ENCODE assay signal across 12 mouse cellular contexts in genomic region chr12:16185976-16186515, GRCm38 (mm10).
DNase-seq lines count a peak whose midpoint lies in the region; ATAC-seq and TF ChIP-seq lines count a peak whose summit lies in the region.
"Had no signal": no experiment of that assay in that cellular context is flagged by ENCODE, and none has a peak within 500 bp of the region (broad histone marks: within the 10 kb centered on the region; RNA-seq: fewer than 3 reads in every experiment).

No protein-coding gene starts in this region.

- H3K4me2 ChIP-seq in limb, embryonic 14.5 days (replicated peaks; ENCODE audit: low read depth, low read length, severe bottlenecking) = peak overlapping the region; percentile 2; the same call in 1 of the 2 replicates
- H3K4me2 ChIP-seq: forebrain, embryonic 13.5 days had no signal

- H3K9me3 ChIP-seq in limb, embryonic 14.5 days (ENCODE audit: control insufficient read depth, low read length) = no peaks in the 10 kb centered on the region
- H3K9me3 ChIP-seq: forebrain, embryonic 13.5 days had no signal

- no peak overlapping the region for H3K4me3 ChIP-seq in limb, embryonic 14.5 days (replicated peaks; ENCODE audit: low read length)
- H3K4me3 ChIP-seq: forebrain, embryonic 13.5 days had no signal

- DNase-seq in heart, adult 9 months (ENCODE audit: low spot score in 2 of 2) = peak; percentile 44 to 47
- no peak for DNase-seq in heart, adult 8-10 months (ENCODE audit: low spot score)
- peak; percentile 16 for DNase-seq in thymus, postnatal 25 days
- DNase-seq in thymus, postnatal 0 days (ENCODE audit: low spot score) = no peak
- DNase-seq in limb, embryonic 14.5 days (ENCODE audit: low spot score) = no peak
- DNase-seq in left cerebral cortex, adult 8-10 months (ENCODE audit: low spot score in 2 of 2) = no peak
- DNase-seq in gastrocnemius, postnatal 36 days = no peak
- DNase-seq: cerebellum, adult 8-10 months; kidney, adult 8-10 months; left cerebral cortex, postnatal 4 days had no signal

- ATAC-seq in limb, embryonic 14.5 days (ENCODE audit: low FRiP score, low read depth) = no peak
- ATAC-seq in monocyte, adult 5-6 weeks (replicated peaks; ENCODE audit: insufficient number of reproducible peaks, low FRiP score, low TSS enrichment, poor library complexity, severe bottlenecking) = no peak
- ATAC-seq: forebrain, embryonic 13.5 days had no signal

- no peaks in the 10 kb centered on the region for H3K27me3 ChIP-seq in limb, embryonic 14.5 days (ENCODE audit: control insufficient read depth, insufficient read depth, low read length)
- H3K27me3 ChIP-seq: forebrain, embryonic 13.5 days had no signal

- H3K9ac ChIP-seq in limb, embryonic 14.5 days (ENCODE audit: low read depth, low read length, severe bottlenecking) = no peak overlapping the region
- H3K9ac ChIP-seq: forebrain, embryonic 13.5 days had no signal

- 0 out of 2 replicates have a peak overlapping the region, but pooled peaks have one; percentile 28 for H3K27ac ChIP-seq in limb, embryonic 14.5 days (replicated peaks; ENCODE audit: low read depth, low read length)
- H3K27ac ChIP-seq: forebrain, embryonic 13.5 days had no signal

- intact Hi-C loops in gastrocnemius, postnatal 36 days (cut with DNase I) = no loop called here

- H3K36me3 ChIP-seq in limb, embryonic 14.5 days (ENCODE audit: control insufficient read depth, insufficient read depth, low read length) = no peaks in the 10 kb centered on the region

- peaks cover 12% of the 10 kb centered on the region; the same call in 1 of the 2 replicates for H3K4me1 ChIP-seq in limb, embryonic 14.5 days (ENCODE audit: control insufficient read depth, insufficient read depth, low read length)

- TF ChIP-seq POLR2A in limb, embryonic 14.5 days (IDR thresholded peaks at IDR 0.05; ENCODE audit: borderline replicate concordance, extremely low read depth, insufficient read depth, insufficient read length) = no peak

- WGBS in limb, embryonic 14.5 days = 64% methylated on average over 12 of the region's 12 CpGs

Comparison
In these comparisons a context has a peak if more than half of its experiments do, and no peak if none do; other contexts are left out.
1. DNase-seq: peak in heart, adult 9 months (2 of 2) and thymus, postnatal 25 days (single experiment); none in heart, adult 8-10 months (single experiment), thymus, postnatal 0 days (single experiment), limb, embryonic 14.5 days (single experiment), left cerebral cortex, adult 8-10 months (0 of 2) and gastrocnemius, postnatal 36 days (0 of 2).